Mouse (Mus musculus): Measurements from ENCODE around the gene Mrpl33.
"Not testable (repeated sequence)": the region's sequence is repeated elsewhere in the genome, so short reads cannot be mapped to it uniquely, and the experiment has no call there.

The Mrpl33 gene

DNA sequence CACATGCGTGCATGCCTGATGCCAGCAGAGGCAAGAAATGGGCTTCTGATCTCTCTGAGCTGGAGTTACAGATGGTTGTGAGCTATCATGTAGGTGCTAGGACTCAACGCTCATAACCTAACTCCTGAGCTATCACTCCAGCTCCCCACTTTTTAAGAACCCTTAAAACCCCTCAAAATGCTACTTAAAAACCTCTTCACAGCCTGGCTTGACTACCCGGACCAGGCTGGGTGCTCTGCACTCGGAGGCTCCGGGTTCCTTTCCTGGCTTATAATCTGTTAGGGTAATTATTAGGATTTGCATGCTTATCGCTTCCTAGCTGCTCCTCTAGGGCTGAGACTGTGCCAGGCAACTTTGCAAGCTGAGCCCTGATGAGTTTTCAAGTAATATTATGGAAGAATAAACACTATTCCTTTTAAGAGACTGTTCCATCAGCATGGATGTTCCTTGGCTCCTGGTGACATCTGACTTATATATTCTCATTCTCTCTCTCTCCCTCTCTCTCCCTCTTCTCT lies 752 bp downstream of the Mrpl33 start:
- no peak for DNase-seq (ENCODE audit: low spot score in 2 of 2)

GRCm38 (mm10) chr5:31598121-31598520 lies 1.4 kb downstream of the Mrpl33 start:
- DNase-seq (ENCODE audit: low spot score in 2 of 2): no peak

GRCm38 (mm10) chr5:31598579-31598978 lies 1.8 kb downstream of the Mrpl33 start:
- peak in 1 of 2 experiments; percentile 44 for DNase-seq (ENCODE audit: low spot score in 2 of 2)

GRCm38 (mm10) chr5:31599161-31599560 lies 2.4 kb downstream of the Mrpl33 start:
- no peak for DNase-seq (ENCODE audit: low spot score in 2 of 2)

DNA sequence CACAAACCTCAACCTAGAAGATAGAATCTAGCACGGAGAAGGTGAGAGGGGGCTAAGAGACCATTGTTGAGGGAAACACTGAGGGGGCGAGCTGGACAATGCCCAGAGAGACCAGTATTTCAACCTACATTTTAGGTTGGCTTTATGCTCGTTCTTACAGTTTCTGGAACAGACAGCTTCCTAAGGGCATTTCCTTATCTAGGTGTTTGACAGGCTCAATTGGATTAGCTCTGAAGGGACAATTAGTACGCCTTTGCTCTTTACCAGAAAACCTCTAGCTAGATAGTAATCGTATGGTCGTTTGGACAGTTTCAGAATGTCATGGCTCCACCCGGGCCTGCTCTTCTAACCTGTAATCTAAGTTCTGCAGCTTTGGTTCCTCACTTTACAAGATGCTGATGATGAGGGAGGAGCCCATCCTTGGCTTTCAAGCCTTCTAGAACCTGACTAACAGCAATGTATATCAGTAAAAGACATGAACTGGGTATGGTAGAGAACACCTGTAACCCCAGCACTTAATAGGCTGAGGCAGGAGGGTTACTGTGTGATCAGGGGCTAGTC lies 4.5 kb downstream of the Mrpl33 start:
- no peak for DNase-seq (ENCODE audit: low spot score in 2 of 2)

- DNase-seq (ENCODE audit: low spot score in 2 of 2): peak; percentile 59 to 60
Observed at GRCm38 (mm10) chr5:31602377-31602776, 5.6 kb downstream of the Mrpl33 start.

DNA sequence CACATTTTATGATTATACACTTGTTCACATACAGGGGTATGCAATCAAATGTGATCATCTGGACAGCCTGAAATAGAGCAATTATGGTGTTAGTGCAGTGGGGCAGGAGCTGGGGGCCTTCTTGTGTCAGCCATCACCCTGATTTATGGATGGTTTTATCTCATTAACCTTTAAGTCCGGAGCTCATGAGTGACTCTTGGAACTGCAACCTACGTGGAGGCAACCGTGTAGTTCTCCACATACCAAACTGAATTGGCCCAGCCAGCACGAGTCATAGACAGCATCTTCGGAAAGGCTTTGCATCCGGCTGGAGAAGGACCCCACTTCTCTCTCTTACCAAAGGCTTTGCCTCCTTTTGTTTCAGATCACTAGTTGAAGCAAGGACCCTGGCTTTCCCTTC lies 7.0 kb downstream of the Mrpl33 start:
- no peak for DNase-seq (ENCODE audit: low spot score in 2 of 2)

DNA sequence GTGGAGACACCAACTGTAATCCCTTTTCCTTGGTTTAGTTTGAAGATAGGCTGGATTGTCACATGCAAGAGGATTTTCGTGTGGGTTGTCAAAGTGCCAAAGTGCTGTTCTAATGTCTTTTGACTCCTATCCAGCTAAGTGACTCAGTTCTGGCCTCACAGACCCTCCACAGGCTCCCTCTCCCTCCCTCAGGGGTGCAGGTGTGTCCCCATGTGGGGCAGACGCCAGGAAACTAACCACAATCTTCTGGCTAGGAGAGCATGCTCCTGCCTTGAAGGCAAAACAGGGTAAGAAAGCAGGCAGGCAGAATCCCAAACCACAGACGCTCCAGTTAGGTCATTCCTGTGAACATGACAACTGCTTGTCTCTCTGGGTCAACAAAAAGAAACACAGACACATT lies 9.4 kb downstream of the Mrpl33 start:
- DNase-seq (ENCODE audit: low spot score in 2 of 2): peak; percentile 47 to 63

DNA sequence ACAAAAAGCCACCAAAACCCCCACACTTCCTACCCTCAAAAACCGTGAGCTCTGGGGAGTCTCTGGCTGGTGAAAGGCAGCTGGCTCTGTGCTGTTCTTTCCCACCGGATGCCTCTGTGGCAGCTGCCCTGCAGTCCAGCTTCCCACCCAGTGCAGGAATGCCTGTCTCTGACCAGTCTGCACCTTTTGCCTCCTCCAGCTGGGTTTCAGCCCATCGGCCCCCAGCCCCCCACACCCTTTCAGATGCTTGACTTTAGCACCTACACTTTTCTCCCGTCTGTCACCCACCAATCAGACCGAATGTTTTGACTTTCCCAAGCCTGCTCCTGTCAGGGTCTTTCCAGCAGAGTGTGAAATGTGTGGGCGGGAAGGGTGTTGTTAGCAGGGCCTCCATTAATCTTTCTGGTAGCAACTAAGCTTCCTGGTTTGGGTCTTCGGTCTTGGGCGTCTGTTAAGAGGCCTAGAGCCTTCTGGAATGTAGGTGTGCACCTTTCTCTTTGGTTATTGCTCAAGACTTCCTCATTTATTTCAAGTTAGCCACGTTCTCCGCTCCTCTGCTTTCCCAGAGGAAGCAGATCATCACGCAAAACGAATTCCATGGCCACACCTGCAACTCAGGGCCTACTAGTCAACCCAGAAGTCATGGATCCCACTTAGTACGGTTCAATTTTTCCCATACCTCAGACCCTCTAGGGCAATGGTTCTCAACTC lies 13.8 kb downstream of the Mrpl33 start:
- no peak for DNase-seq (ENCODE audit: low spot score in 2 of 2)

GRCm38 (mm10) chr5:31611186-31611585 lies 14.5 kb downstream of the Mrpl33 start:
- DNase-seq (ENCODE audit: low spot score in 2 of 2): no peak

GRCm38 (mm10) chr5:31613852-31614286 lies 17.1 kb downstream of the Mrpl33 start:
- peak; percentile 65 to 71 for DNase-seq (ENCODE audit: low spot score in 2 of 2)

DNA sequence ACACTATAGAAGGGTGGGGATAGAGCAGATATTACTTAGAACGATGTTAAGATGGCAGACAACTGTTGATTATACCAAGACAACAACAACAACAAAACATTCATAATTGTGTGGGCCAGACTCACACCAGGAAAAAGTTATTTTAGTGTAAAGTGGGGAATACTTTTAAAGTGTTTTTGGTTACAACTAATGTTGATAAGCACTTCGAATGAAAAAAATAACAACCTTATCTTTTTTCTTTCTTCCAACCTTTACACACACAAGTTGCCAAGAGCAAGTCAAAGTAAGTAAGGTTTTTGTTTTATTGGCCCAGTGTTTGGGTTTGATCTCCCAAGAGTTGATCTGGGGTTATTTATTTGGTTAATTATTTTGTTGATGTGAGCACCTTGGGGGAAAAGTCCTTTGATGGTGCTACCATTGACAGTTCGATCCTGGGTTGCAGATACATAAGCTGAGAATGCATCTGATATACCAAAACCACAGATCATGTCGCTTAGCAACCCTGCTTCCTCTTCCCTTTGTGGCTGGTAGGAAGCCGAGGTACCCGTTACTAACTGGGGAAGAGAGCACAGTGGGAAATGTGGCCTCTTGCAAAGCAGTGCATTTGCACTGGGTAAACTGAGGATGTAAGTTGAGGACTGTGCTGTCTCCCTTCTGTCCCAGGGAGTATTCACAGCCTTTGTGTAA lies 17.7 kb downstream of the Mrpl33 start:
- DNase-seq (ENCODE audit: low spot score in 2 of 2): peak in 1 of 2 experiments; percentile 41

- no peak for DNase-seq (ENCODE audit: low spot score in 2 of 2)
Observed at GRCm38 (mm10) chr5:31620326-31620725, 23.6 kb downstream of the Mrpl33 start.

DNA sequence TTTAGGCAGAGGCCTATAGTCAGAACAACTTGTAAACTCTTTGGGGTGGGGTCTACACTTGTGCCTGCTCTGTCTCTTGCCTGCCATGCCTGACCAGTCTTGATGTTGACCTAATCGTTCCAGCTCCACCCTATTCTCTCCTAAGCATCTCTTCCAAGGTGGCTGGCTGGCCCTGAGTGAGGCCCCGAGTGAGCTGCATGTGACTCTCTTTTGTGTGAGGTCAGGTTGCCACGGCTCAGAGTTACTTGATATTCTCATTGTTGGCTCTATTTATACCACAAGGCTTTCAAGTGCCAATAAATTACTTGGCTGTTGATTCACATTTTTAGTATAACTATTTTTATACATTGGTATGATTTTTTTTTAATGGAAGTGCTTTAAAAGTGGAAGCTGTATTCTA lies 30.4 kb downstream of the Mrpl33 start:
- DNase-seq (ENCODE audit: low spot score in 2 of 2): no peak

GRCm38 (mm10) chr5:31627562-31628526 lies 31.1 kb downstream of the Mrpl33 start:
- DNase-seq (ENCODE audit: low spot score in 2 of 2): no peak

DNA sequence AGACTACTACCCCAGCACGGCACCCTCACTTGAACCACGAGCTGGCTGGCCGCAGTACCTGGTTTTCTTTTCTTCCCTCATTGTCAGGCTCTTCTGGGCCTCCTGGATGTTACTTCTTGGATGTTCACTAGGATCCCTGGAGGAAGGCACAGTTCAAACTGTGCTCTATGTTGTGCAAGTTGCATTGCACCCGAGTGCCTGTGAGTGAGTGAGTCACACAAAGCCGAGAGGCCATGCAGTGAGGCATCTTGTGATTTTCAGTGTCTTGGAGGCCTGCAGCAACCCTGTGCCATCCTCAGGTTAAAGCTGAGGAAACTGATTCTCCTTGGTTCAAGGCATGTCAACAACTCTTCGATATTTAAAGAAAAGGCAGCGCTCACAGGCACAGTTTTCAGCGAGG lies 31.8 kb downstream of the Mrpl33 start:
- DNase-seq (ENCODE audit: low spot score in 2 of 2): no peak

DNA sequence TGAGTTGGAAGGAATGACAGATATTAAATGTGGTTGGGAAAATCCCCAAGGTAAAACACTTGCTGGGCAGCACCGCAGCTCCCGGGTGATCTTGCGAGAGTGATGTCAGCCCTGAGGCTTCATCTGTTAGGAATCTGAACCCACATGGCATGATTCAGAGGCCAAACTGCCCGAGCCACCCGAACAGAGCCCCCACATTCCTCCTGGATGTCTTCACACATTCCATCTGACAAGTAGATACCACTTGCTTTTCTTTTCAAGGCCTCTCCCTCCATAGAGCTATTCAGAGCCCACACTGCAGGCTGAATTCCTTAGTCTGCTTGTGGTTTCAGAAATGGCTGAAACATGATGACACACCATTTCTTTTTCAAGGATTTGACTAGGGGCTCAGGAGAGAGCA lies 33.3 kb downstream of the Mrpl33 start:
- no peak for DNase-seq (ENCODE audit: low spot score in 2 of 2)

DNA sequence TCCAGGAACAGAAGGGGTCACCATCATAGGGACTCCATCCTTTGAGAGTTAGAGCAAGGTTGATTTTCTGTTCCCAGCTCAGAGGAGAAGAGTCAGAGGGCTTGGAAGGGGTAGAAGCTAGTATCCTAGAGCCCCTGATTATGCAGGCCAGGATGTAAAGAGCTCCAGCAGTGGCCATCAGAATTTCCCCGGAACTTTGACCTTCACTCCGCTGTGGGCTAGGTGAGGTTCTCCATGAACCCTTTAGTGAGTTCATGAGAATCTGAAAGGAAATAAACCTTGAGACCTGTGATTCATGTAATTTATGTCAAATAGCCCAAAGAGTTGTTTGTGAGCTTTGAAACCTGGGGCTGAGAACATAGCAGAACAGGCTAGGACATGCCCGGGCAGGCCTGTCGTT lies 34.4 kb downstream of the Mrpl33 start:
- DNase-seq (ENCODE audit: low spot score in 2 of 2): not testable (repeated sequence)

GRCm38 (mm10) chr5:31634161-31634560 lies 37.4 kb downstream of the Mrpl33 start:
- no peak for DNase-seq (ENCODE audit: low spot score in 2 of 2)

DNA sequence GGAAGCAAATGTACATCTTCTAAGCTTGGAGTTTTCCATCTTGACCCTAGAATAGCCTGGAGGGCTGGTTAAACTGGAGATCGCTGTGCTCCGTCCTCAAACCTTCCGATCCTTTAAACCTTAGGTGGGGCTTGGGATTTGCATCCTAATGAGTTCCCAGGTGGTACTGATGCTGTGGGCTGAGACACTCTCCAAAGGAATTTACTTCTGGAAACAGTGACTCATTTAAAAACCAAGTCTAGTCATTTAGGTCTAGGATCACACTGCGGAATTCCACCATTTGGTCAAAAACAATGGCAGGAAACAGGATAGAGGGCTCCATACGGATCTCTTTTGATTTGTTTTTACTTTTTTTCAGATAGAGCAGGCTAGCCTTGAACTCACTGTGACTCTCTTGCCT lies 37.9 kb downstream of the Mrpl33 start:
- no peak for DNase-seq (ENCODE audit: low spot score in 2 of 2)

DNA sequence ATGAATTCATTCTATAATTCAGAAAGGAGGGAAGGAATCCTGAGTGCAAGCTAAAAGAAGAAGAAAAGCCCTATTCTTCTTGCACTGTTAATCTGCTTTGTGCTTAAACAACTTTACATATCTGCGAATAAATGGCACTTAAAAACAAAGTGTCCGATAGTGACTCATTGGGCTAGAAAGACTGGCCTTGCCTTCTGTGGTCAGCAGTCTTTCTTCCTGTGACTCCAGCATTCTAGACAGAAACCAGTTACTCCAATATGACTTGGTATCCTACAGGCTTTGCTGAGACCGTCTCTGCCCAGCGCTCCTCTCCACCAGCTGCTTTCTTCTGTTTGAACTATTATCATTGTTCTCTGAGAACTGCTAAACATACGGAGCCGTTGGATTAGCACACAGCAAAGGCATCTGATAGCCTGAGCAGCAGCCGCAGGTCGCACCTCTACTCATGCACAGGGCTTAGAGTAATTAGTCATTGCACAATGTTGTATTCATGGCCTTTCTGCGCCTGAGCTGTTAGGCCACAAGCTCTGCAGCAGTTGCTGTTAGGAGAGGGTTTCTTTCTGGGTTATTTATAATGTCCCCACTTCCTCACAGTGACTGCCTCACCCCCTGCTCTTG lies 40.0 kb downstream of the Mrpl33 start:
- no peak for DNase-seq (ENCODE audit: low spot score in 2 of 2)

All from thymus, postnatal 10 days (tissue).